Mouse (Mus musculus) ES-Bruce4 (cell line): ENCODE results near the gene Flot2.

Source experiments
- CTCF ChIP-seq: IDR thresholded peaks from one replicate; pipeline ENCODE4 v1.8.1; 2011; ENCODE audit warnings: low read depth, low read length
- POLR2A ChIP-seq: IDR thresholded peaks from one replicate; pipeline ENCODE4 v1.8.1; 2011; ENCODE audit warnings: low read length; ENCODE audit not compliant: insufficient read depth

DNA sequence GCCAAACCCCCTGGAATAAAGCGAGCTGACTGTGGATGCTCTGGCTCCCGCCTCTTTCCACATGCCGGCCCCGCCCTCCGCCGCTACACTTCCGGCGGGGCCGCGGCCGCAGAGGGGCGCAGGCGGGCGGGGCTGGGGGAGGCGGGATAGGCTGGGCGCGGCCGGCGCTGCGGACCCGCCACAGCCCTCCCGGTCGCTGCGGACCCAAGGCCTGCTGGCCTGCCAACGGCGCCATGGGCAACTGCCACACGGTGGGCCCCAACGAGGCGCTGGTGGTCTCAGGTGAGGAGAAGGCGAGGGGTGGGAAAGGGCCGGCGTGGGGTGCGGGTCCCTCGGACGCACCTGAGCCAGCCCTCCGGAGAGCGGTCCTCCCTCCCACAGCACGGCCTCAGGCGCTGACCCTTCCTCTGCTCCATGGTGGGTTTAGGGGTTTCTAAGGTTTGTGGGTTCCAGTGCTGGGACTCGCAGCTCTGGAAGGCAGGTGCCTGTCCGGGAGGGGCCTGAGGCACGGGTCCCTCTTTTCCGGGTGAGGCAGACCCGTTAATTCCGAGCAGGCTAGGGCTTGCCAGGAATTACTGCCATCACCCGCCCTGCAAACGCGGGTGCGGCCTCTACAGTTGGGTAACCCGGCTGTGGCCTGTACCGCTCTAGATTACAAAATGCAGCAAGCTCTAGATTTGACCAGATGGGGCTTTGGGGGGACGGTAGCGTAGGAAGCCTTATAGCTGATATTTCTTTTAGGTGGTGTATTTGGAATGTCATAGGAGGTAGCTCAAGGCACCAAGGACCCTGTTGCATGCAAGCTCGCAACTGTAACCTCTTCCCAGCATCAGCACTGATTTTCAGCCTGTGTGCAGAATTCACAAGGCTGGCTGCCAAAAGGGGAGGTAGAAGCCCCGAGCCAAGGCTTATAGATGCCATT lies at the start of gene Flot2:
- no peak for TF ChIP-seq CTCF
- peak; percentile 33 for TF ChIP-seq POLR2A
